Mouse (Mus musculus) bone marrow macrophage, adult 2 months (primary cell): Measurements from ENCODE around the gene Rere. TPM values are rescaled to one million over a fixed set of nuclear protein-coding genes. Genes with fewer than 3 reads are reported as not detected.

ENCODE experiments used
- H3K27ac ChIP-seq: 2 replicates; pipeline ENCODE4 v1.5.1; 2012; ENCODE audit warnings: low read depth, low read length; ENCODE audit not compliant: insufficient read depth
- H3K4me1 ChIP-seq: 2 replicates; pipeline ENCODE4 v1.6.1; 2012; ENCODE audit warnings: low read length; ENCODE audit not compliant: control insufficient read depth, insufficient read depth
- H3K4me3 ChIP-seq: 2 replicates; pipeline ENCODE4 v1.5.1; 2012; ENCODE audit warnings: mild to moderate bottlenecking, low read length, moderate library complexity; ENCODE audit not compliant: insufficient read depth
- CTCF ChIP-seq: IDR thresholded peaks from 2 replicates; pipeline ENCODE4 v1.5.1; 2012; ENCODE audit warnings: low read depth, mild to moderate bottlenecking, low read length, moderate library complexity
- POLR2A ChIP-seq: IDR thresholded peaks from 2 replicates; pipeline ENCODE4 v1.6.1; 2012; ENCODE audit warnings: mild to moderate bottlenecking, low read depth, low read length, borderline replicate concordance
- polyA plus RNA-seq: library from polyadenylated mRNA; stranded (reverse); fragments of >200 nt; gene quantifications from 2 replicates; pipeline ENCODE4 v1.2.4, GENCODE M21; 2012; ENCODE audit not compliant: missing spikeins, insufficient read depth, insufficient read length

Gene Rere
- polyA plus RNA-seq, 1 experiment = 90.2 TPM

DNA sequence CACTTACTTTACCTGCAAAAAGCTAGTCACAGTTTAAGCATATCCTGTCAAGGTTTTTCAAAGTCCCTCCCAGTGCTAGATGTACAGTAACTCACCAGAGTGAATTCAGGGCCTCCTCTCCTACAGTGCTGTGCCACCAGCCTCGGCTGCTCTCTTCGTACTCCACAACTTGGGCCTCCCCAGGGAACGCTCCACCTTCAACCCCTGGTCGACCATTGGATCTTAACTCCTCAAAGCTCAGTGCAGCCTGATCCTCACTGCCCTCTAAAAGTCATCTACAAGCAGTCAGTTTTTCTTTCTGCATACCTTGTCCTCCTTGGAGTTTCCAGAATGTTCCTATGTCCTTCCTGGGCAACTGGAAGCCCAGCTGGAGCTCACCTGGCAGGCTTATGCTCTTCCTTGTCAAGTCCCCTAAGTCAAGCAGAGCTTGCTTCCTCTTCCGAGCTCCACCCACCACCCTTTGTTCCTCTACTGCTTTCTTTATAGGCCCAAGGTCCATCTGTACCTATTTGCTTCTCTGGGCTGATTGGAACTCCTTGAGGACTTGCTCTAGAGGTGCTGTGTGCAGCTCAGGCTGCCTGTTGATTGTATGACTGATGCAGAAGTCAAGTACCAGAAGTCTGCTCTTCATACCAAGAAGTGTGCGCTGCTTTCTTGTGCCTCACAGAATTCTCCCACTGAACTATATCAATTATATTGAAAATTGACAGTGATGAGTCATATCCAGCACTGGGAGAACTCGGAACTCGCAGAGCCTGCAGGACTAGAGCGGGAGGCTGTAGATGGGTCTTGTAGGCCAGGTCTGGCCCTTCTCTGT is 287.1 kb downstream of the Rere start:
- Histone ChIP-seq H3K4me1 (peaks cover 44% of the 10 kb centered on the region), H3K4me3 (peak overlapping the region; percentile 75), H3K27ac (peak overlapping the region; percentile 94)
- TF ChIP-seq POLR2A = no peak
- TF ChIP-seq CTCF = no peak

DNA sequence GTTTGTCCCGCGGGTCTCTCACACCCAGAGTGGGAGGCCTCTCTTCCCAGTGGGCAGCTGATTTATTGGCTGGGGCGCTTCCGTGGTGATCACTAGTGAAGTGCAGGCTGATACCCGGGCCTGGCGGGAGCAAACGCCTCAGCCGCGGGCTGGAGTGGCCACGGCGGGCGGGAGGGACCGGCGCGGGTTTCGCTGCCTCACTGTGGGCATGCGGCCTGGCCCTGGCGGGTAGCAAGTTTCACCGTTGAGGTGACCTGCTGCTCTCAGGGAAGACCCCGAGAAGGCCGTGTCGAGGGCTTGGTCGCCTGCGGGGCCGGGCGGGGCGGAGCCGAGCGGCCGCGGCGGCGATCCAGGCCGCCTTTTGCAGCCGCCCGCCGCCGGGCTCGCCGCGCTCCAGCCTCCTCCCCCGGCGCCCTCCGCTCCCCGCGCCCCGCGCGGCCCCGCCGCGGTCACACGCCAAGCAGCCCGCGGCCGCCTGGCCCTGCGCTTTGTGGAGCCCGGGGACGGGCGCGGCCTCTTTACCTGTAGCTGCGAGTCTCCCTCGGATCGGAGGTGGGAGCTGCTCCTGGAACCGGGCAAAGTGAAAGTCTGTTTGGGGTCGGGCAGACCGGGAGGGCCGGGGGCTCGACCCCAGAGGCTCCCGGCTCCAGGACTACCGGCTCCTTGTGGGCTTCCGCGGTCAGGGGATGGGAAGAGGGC is 287.8 kb downstream of the Rere start:
- Histone ChIP-seq H3K4me1 (peaks cover 43% of the 10 kb centered on the region), H3K4me3 (peak overlapping the region; percentile 75), H3K27ac (peak overlapping the region; percentile 94)
- TF ChIP-seq POLR2A (no peak), CTCF (no peak)

DNA sequence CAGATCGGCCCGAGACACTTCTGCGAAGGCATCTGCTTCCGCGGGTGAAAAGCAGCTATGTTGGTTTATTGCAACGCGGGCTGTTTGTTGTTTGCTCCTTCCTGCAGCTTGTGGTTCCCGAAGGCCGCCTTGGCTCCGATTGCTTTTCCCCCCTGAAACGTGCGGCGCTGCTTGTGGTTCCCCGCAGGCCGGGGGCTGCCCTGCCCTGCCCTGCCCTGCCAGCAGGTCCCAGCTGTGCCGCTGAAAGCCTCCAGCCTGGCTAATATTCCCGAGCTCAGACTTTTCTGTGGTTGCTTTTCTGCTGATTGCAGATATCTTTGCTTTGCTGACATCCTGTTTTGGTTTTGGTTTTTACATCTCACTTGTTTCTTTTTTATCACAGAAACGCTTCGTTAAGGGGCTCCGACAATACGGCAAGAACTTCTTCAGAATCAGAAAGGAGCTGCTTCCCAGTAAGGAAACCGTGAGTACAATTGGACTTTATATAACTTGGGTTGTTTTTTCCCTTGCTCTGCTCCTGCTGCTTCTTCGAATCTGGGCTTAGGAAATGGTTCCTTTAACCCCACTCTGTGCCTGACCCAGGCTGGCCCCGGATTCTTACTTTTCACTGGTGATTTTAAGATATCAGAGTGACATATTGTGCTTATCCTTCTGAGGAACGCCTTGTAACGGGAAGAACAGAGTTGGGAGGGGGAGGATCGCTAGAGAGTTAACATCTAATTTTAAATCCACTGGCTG is 288.6 kb downstream of the Rere start:
- Histone ChIP-seq H3K4me3 (peak overlapping the region; percentile 75), H3K27ac (peak overlapping the region; percentile 94), H3K4me1 (peaks cover 46% of the 10 kb centered on the region)
- no peak for TF ChIP-seq POLR2A
- TF ChIP-seq CTCF = no peak

DNA sequence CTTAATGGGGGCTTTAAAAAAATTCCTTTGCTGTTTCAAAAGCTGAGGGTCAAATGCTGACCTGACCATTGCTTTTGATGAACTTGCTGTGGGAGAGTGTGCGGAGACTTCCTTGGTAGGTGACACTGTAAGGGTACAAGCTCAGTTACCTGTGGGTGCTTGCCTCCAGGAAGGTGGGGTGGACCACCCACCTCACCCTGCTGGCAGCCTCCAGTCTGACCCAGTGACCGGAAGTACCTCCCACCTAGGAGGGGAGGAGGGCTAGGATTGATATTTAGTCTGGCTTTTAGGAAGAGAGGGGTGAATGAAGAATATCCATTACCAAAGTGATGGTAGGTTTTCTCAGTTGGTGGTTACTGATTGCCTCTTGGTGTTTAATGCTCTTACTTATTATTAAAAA is 289.3 kb downstream of the Rere start:
- H3K4me3 ChIP-seq = peak overlapping the region; percentile 75
- TF ChIP-seq POLR2A (no peak), CTCF (no peak)
- H3K4me1 ChIP-seq = peaks cover 44% of the 10 kb centered on the region
- peak overlapping the region; percentile 94 for H3K27ac ChIP-seq

DNA sequence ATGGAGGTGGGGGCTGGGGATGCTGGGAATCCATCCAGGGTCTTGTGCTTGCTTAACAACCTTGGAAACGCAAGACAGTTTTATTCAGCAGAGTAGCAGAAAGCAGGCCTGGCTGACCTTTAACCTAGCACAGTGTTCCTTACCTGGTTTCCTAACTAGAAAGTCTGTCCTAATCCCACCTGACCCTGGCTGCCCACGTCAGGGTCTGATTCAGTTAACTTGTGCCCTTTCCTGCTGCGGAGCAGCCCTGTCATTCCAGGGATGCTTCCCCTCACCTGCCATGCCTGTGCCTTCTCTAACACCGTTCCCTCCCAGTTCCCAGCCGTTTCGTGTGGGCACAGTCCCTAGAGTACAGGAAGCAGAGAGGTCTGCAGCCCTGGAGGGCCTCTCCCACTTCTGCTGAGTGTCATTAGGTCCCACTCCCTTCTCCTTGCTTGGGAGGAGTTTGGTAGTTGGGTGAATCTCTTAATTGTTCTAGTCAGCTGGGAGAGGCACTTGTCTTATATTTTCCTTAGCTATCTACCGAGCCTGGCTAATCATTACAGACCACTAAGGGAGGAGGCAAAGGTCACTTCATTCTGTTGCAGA is 290.8 kb downstream of the Rere start:
- H3K4me3 ChIP-seq = peak overlapping the region; percentile 30; the same call in 1 of the 2 replicates
- no peak for TF ChIP-seq POLR2A
- TF ChIP-seq CTCF = no peak
- H3K4me1 ChIP-seq = peaks cover 44% of the 10 kb centered on the region
- no peak overlapping the region for H3K27ac ChIP-seq

DNA sequence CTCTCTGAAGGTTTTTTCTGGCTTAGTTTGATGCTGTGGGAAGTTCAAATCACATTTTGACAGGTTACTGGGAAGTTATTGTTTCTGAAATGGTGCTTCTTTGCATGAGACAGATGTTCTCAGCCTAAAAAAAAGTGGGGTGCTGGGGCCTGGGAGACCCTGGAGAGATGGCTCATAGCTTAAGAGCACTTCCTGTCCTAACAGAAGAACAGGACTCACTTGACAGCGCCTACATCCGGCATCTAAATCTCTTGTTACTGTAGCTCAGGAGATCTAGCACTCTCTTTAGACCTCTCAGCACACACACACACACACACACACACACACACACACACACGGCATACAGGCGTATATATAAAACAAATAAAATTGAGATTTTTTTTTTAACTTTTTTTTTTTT is 291.5 kb downstream of the Rere start:
- H3K27ac ChIP-seq = no peak overlapping the region

DNA sequence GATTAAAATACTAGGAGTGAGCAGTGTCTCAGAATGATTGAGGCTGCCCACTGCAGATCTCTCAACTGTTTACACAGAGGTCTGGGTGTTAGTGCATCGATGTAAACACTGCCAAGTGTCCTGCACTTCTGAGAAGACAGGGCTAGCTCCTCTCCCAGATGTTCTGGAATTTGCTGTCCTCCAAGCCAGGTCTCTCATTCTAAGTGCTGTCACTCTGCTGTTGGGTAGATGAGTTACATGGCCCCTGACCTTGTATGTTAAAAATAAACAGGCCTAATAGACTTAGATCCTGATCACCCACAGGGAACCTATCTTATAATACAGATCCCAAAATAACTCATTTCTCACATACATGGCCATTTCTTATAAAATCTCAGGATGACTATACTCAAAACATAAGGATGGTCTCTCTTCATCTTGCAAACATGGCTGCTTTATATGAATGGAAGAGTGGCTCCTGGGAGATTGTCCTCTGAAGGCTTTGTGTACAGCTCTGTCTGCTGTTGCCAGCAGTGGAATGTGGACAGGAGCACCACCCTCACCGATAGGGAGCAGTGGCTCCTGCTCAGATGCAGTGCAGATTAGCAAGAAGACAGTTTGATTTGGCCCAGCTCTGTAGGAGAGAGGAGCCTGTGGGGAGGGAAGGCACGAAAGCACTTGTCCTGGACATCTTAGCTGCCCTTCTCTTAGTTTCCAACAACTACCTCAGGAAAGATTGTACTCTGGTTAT is 294.1 kb downstream of the Rere start:
- peak overlapping the region; percentile 32 for H3K27ac ChIP-seq
- H3K4me3 ChIP-seq = no peak overlapping the region
- no peak for TF ChIP-seq CTCF
- no peak for TF ChIP-seq POLR2A
- peaks cover 37% of the 10 kb centered on the region for H3K4me1 ChIP-seq

More for the DNA sequence above, 291.5 kb downstream of the Rere start:
- TF ChIP-seq CTCF = no peak
- no peak for TF ChIP-seq POLR2A
- H3K4me3 ChIP-seq = no peak overlapping the region
- peaks cover 41% of the 10 kb centered on the region for H3K4me1 ChIP-seq

DNA sequence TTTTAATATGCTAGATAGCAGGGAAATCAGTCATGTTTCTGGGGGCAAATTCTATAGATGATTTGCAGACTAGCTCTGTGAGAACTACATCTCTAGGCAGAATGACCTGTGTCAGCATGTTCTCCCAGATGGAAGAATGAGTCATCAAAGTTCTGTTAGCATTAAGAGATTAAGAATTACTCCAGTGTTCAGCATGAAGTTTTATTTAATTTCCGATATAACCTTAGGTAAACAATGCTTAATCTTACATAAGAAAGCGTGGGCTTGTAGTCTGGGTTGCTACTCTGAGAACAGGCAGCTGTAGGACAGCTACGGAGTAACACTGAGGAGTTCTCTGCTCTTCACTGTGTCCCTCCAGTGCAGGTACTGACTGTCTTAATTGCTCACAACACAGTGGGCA is 294.9 kb downstream of the Rere start:
- H3K27ac ChIP-seq = peak overlapping the region; percentile 32; the same call in 1 of the 2 replicates

DNA sequence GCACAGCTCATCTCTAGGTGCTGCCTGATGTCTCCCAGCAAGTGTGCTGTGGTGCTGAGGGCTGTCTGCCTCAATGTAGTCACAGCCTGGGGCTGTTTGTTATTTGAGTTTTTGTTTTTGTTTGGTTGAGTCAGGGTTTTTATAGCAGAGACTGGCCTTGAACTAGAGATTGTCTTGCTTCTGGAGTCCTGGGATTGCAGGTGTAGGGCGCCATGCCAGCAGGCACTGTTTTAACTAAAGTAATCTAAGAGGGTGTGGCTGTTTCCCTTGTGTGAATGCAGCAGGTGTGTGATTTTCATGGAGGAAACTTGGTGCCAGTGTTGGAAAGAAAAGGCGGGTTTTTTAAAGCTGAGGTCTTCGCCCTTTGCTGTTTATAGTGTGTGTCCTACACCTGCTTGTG is 296.6 kb downstream of the Rere start:
- Histone ChIP-seq H3K27ac (no peak overlapping the region), H3K4me1 (peaks cover 42% of the 10 kb centered on the region), H3K4me3 (no peak overlapping the region)
- TF ChIP-seq CTCF (no peak), POLR2A (no peak)

More for the DNA sequence above, 294.9 kb downstream of the Rere start:
- Histone ChIP-seq H3K4me3 (no peak overlapping the region), H3K4me1 (peaks cover 39% of the 10 kb centered on the region)
- TF ChIP-seq CTCF (no peak), POLR2A (no peak)
